Mouse (Mus musculus) brown adipose tissue, adult 24 weeks (tissue): ENCODE results near the gene C1ql4. TPM values are rescaled to one million over a fixed set of nuclear protein-coding genes. Genes with fewer than 3 reads are reported as not detected.

Source experiments
- H3K27ac ChIP-seq: fragments of 200-500 bp; replicated peaks from 2 replicates; pipeline ENCODE4 v1.5.1; 2012; ENCODE audit warnings: low read depth, mild to moderate bottlenecking, low read length
- H3K4me1 ChIP-seq: fragments of 200-500 bp; 2 replicates; pipeline ENCODE4 v1.6.1; 2012; ENCODE audit warnings: low read length, mixed read lengths; ENCODE audit not compliant: control insufficient read depth, insufficient read depth, insufficient read length
- H3K4me3 ChIP-seq: fragments of 200-500 bp; 2 replicates; pipeline ENCODE4 v1.5.1; 2012; ENCODE audit warnings: low read depth, mild to moderate bottlenecking, low read length, moderate library complexity; ENCODE audit not compliant: insufficient read depth
- polyA plus RNA-seq: library from polyadenylated mRNA; stranded (reverse); fragments of >200 nt; gene quantifications from 2 replicates; pipeline ENCODE4 v1.2.4, GENCODE M21; 2012; ENCODE audit not compliant: missing spikeins, insufficient read depth, insufficient read length

C1ql4 gene
- polyA plus RNA-seq, 1 experiment: not detected

- Histone ChIP-seq H3K27ac (no peak overlapping the region), H3K4me1 (no peaks in the 10 kb centered on the region), H3K4me3 (peak overlapping the region; percentile 36; the same call in 1 of the 2 replicates)
Observed at GRCm38 (mm10) chr15:99112843-99113395, 25.3 kb upstream of the C1ql4 start.

GRCm38 (mm10) chr15:99111809-99112208, 24.2 kb upstream of the C1ql4 start:
- H3K4me1 ChIP-seq: no peaks in the 10 kb centered on the region
- no peak overlapping the region for H3K4me3 ChIP-seq
- no peak overlapping the region for H3K27ac ChIP-seq

- Histone ChIP-seq H3K4me3 (no peak overlapping the region), H3K27ac (no peak overlapping the region), H3K4me1 (no peaks in the 10 kb centered on the region)
Observed at GRCm38 (mm10) chr15:99111139-99111538, 23.5 kb upstream of the C1ql4 start.

DNA sequence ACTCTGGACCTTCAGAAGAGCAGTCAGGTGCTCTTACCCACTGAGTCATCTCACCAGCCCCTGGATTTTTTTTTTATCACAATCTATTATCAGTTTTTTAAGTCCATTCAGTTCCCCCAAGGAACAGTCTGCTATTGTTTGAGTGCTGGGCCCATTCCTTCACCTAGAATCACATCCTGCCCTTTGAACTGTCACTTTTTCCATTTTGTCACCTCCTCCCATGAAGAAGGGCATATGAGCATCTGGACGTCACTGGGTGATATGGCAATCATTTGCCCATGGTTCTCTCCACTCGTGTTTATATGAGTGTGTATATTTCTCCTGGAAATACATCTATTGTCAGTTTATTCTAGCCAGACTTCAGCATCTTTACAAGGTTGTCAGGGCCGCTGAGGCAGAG, 20.2 kb upstream of the C1ql4 start:
- Histone ChIP-seq H3K4me3 (no peak overlapping the region), H3K27ac (no peak overlapping the region), H3K4me1 (no peaks in the 10 kb centered on the region)

GRCm38 (mm10) chr15:99105238-99105637, 17.6 kb upstream of the C1ql4 start:
- Histone ChIP-seq H3K4me1 (no peaks in the 10 kb centered on the region), H3K27ac (no peak overlapping the region), H3K4me3 (no peak overlapping the region)

GRCm38 (mm10) chr15:99099984-99100383, 12.4 kb upstream of the C1ql4 start:
- Histone ChIP-seq H3K4me3 (no peak overlapping the region), H3K4me1 (peaks cover 6% of the 10 kb centered on the region), H3K27ac (no peak overlapping the region)

- no peak overlapping the region for H3K27ac ChIP-seq
- H3K4me3 ChIP-seq: peak overlapping the region; percentile 21
- H3K4me1 ChIP-seq: peaks cover 6% of the 10 kb centered on the region
Observed at GRCm38 (mm10) chr15:99099139-99099556, 11.5 kb upstream of the C1ql4 start.

- peaks cover 6% of the 10 kb centered on the region for H3K4me1 ChIP-seq
- H3K27ac ChIP-seq: no peak overlapping the region
- peak overlapping the region; percentile 49; the same call in 1 of the 2 replicates for H3K4me3 ChIP-seq
Observed at GRCm38 (mm10) chr15:99098493-99098861, 10.9 kb upstream of the C1ql4 start.

DNA sequence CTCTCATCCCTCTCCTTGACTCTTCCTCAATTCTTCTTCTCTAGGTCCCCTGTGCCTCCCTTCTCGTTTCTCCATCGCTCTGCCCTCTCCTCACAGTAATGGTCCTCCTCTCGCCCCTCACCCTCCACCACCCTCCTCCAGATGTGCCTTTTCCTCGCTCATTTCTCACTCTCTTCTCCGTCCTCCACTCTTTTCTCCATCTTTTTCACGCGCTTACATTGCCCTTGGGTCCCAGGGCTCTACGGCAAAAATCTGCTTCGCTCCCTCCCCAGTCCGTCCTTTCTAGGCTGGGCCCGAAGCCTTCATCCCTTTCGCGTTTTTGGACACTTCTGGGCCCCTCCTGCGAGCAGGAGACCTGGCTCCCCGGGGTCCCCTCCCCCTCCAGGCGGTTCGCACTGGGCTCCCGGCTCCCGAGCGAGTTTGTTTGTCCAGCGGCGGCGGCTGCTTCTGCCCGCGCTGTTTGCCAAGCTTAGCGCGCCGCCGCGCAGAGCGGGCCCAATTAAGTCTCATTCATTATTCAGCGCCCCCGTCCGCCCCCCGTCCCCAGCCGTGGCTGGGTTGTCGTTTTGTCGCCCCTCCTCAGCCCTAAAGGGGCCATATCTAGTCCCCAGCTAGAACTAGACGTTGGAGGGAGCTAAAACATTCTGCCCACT, 10.3 kb upstream of the C1ql4 start:
- H3K27ac ChIP-seq: no peak overlapping the region
- peak overlapping the region; percentile 49 for H3K4me3 ChIP-seq
- H3K4me1 ChIP-seq: peaks cover 6% of the 10 kb centered on the region

- Histone ChIP-seq H3K4me3 (peak overlapping the region; percentile 39), H3K27ac (no peak overlapping the region), H3K4me1 (peaks cover 6% of the 10 kb centered on the region)
Observed at GRCm38 (mm10) chr15:99096831-99097500, 9.3 kb upstream of the C1ql4 start.

- peaks cover 6% of the 10 kb centered on the region for H3K4me1 ChIP-seq
- H3K27ac ChIP-seq: no peak overlapping the region
- H3K4me3 ChIP-seq: no peak overlapping the region
Observed at GRCm38 (mm10) chr15:99096061-99096793, 8.6 kb upstream of the C1ql4 start.

DNA sequence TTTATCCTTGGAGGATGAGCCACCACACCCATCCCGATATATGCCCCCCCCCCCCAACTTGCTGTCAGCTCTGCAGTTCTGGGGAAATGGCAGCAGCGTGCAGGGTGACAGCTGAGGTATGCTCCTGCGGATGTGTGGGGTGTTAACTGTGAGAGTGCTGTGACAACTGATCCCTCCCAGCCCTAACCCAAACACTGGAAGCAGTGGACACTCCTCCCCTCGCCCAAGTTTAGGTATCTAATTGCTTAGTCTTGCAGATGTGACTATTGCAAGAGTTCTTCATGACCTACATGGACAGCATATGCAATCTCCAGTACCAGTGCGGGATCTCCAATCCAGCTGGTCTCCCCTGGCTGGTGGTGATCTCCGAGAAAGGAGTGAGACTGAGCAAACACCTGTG, 7.7 kb upstream of the C1ql4 start:
- Histone ChIP-seq H3K27ac (no peak overlapping the region), H3K4me3 (no peak overlapping the region), H3K4me1 (peaks cover 6% of the 10 kb centered on the region)

GRCm38 (mm10) chr15:99094631-99095270, 7.1 kb upstream of the C1ql4 start:
- H3K4me1 ChIP-seq: peaks cover 6% of the 10 kb centered on the region
- H3K27ac ChIP-seq: no peak overlapping the region
- no peak overlapping the region for H3K4me3 ChIP-seq

- H3K4me1 ChIP-seq: peaks cover 6% of the 10 kb centered on the region
- H3K4me3 ChIP-seq: peak overlapping the region; percentile 52
- no peak overlapping the region for H3K27ac ChIP-seq
Observed at GRCm38 (mm10) chr15:99093291-99094258, 6.0 kb upstream of the C1ql4 start.
